Mouse (Mus musculus) spleen, adult 18-20 months (tissue): ENCODE measurements at regions not wholly inside any gene's neighbourhood (a gene's known extent, or its start where the extent isn't known, plus 50 kb on each side); places are given as distances from the start of the nearest gene placed in this dataset.

Source experiments
- DNase-seq, 2 experiments: peaks; one replicate each; pipeline ENCODE4 v3.0.0; 2022; ENCODE audit warnings: mixed read lengths in 2 of 2

DNA sequence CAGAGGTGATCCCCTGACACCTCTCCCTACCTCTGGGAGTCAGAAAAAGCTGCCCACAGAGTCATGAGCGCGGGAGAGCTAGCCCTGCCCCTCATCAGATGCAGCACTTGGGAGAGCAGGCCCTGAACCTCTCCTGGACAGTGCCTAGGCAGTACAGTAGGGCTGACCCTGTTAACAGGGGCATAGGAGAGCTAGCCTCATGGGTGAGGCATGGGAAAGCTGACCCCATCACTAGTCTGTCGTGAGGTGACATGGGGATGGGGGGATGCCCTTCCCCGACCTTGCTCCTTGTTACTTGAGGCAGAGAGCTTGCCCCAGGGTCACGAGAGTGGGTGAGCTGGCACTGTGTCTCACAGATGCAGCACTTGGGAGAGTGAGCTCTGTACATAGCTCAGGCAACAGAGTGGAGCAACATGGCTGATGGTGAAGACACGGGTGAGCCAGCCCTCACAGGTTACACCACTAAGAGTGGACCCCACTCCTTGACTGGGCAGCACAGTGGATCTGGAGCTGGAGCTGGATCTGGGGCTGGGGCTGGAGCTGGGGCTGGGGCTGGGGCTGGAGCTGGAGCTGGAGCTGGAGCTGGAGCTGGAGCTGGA lies 225.5 kb upstream of the Krr1 start:
- no peak for DNase-seq

DNA sequence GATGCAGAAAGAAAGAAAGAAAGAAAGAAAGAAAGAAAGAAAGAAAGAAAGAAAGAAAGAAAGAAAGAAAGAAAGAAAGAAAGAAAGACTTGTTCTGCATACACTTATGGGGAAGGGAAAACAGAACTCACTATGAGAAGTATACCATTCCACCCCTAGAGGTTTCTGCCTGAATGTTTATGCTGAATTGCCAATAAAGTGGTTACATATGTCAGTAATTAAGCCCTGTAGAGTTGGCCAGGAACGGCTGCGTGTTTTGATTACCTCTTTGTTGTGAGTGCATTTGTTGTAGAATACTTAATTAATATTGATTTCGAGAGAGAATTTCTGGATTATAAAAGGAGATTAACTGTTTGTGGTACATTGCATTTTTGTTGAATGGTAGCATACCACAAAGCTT lies 224.0 kb upstream of the Krr1 start:
- DNase-seq = no peak

DNA sequence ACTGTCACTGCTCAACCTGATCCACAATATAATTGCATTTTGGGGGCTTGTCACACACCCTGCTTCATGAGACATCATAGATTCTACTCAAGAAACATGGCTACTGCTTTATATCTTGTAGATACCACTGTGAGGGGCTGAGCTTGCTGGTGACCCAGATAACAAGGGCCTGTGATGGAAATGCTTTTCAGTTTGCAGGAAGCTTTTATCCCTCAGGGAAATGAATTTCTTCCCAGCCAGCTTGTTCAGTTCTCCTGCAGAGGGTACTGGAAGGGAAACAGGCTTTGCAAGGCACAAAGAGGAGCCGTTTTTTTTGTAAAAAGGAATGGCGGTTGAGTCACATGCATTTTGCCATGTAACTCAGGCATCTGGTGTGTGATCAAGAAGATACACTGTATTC lies 218.8 kb upstream of the Krr1 start:
- no peak for DNase-seq

DNA sequence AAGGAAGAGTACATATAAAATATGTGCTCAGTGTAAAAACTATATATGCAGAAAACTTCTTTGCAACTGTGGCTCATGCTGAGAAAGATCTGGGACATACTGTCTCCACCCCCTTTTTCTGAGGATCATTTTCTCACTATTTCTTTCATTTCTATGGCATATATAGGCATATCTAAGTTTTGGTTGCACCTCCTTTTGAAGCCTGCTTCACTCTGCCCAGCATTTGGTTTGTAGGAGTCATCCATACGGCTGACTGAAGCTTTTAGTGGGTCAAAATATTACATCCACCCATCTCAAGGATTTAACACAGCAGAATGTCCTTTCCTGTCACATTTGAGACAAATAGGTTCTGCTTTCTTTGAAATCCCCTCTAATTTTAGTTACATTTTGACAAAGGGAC lies 216.5 kb upstream of the Krr1 start:
- DNase-seq = no peak

DNA sequence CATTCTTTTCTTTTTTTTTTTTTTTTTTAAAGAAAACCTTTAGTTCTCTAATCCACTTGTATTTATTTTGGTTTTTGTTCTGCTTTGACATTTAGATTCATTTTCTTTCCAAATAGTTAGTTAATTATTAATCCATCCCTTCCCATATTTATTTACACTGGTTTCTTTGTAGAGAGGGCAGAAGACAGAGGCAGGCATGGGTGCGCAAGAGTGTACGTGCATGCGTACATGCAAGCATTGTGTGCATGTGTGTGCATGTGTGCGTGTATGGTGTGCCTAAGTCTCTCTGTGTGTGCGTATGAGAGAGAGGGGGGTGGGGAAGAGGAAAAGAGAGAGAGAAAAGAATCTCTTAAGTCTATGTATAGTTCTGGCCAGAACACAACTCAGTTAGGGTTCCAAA lies 215.9 kb upstream of the Krr1 start:
- DNase-seq = no peak

DNA sequence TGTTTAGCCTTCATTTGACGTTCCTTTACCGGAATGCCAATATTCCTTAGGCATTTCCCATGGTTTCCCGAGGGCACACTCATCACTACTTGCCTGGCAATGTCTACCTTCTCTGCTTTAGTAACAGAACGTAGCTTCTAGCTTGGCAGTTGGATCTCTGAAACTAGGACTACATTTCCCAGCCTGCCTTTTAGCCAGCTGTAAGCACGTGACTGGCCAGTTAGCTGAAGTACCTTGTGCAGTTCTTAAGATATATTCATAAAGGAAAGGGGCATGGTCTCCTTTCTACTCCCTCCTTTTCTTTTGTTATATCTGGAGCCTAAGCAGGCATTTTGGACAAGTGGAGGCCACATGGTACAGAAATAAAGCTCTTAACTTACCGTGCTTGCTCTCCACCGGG lies 214.8 kb upstream of the Krr1 start:
- DNase-seq = no peak

DNA sequence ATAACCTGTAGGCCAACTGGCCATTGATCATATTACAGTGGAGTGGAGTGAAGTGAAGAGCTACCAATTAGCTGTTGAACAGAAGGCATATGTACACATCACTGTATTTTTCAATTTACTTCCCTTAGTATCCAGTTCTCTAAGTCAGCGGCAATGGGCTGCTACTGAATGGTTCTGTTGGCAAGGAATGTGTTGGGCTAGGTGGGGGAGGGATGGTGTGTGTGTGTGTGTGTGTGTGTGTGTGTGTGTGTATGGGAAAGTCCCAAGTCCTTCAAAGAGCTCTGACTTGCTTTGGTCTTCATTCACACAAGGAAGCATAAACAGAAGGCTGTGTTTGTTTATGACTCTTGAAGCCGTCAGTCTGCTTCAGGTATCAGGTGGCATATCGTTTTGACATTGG lies 213.0 kb upstream of the Krr1 start:
- DNase-seq = no peak

DNA sequence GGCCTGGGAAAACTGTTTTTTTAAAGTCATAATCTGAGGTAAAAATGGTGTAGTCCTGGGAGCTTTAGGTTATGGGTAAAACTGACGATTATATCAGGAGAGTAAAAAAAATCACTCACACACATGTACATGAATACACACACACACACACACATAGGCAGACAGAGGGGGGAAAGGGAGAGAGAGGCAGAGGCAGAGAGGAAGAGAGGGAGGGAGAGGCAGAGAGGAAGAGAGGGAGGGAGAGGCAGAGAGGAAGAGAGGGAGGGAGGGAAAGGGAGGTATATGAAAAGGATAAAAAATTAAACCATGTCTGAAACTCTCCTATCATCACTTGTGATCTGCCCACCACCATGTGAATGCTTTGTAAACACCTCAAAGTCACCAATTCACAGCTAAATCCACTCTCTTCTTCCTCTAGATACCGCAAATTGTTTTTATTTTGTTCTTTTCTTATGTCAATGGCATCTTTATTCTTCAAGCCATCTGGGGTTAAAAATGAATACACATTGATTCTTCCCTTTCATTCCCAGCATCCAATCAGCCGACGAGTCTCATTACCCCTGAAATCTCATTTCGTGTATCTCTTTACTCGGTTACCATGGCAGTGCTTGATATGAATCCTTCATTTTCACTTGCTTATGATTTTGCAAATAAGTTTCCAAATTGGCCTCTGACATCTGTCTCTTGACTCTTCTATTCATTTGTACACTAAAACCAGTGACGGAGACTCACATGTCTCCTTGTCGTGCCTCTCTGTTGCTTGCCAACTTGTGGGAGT lies 209.5 kb upstream of the Krr1 start:
- no peak for DNase-seq

DNA sequence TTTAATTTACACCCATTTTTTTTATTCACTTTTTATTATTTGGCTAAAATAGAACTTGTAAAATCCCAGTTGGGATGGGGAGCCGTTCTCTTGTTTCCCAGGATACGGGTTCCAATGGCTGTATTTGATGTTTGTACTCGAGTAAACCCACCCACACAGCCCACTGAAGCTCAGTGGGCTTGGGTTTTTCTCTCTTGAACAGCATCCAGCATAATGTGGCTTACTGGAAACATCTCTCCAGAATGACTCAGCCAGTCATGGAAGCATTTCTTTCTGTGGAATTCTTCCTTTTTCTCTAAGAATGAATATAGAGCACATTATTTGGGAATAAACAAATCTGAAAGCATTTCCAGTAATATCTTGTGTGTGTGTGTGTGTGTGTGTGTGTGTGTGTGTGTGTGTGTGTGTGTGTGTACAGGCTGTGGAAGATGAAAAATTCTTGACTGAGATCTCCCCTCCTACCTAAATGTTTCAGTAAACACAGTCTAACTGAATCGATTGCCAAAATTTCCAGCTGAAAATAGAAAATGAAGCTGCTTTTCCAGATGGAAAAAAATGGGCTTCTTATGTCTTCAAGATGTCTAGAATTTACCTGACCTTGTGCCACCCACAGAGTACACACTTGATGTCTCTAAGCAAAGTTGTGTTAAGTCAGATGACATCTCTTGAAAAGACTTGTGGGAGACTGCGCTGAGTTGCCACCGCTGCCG lies 205.3 kb upstream of the Krr1 start:
- DNase-seq = no peak

DNA sequence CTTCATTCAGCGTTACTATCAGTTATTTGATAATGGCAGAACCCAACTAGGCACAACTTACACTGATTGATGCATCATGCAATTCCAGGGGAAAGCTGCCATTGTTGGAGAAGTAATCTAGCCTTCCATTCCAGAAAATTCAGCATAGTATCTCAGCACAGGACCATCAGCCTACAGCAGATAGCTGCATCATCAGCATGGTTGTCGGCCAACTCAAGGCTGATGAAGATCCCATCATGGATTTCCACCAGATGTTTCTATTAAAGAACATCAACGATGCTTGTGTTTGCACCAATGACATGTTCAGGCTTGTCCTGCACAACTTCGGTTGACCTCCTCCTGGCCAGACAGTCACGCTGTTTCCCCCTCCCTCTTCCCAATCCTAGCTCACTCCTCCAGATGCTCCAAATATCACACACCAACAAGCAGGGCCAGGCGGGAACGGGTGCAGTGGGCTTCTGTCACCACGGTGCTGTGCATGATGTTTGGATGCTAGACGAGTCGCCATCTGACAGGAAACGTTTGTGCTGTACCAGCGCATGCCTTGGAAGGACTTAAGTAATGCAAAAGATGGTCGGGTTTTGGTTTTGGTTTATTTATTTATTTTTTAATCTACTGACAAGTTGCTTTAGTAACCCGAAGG lies 204.5 kb upstream of the Krr1 start:
- no peak for DNase-seq

DNA sequence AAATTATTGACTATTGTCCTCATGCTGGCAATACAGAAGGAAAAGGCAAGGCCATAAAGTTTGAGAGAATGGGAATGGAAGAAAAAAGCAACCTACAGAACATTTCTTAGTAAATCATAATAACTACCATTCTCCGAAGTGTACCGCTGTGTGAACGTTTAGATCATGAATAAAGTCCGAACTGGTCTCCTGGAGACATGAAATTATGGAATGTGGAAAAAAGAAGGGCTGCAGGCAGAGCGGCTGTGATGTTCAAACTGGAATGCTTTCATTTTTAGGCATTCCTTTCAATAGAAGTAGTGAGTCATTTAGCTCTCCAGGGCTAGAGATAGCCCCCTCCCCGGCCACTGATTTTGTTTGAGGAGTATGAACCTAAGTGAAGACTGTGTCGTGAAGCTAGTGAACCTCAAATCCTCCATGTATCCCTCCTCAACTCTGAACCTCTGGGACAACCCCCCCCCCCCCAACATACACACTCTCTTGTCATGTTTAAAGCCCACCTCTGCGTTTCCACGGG lies 202.9 kb upstream of the Krr1 start:
- no peak for DNase-seq

DNA sequence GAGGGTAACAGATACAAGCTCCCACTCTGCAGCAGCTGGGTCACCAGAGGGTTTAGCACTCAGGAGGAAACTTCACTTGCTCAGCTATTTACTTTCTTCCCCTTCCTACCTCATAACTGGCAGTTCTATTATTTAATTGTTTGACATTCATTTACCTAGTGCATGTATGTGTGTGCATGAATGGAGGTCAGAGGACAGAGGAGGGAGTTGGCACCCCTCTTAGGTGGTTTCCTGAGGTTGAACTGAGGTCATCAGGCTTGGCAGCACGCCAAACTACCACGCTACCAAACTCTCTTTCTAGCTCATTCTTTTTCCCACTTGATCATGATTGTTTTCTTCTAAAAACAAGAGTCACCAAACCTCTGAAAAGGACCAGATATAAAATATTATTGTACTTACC lies 202.4 kb upstream of the Krr1 start:
- no peak for DNase-seq

DNA sequence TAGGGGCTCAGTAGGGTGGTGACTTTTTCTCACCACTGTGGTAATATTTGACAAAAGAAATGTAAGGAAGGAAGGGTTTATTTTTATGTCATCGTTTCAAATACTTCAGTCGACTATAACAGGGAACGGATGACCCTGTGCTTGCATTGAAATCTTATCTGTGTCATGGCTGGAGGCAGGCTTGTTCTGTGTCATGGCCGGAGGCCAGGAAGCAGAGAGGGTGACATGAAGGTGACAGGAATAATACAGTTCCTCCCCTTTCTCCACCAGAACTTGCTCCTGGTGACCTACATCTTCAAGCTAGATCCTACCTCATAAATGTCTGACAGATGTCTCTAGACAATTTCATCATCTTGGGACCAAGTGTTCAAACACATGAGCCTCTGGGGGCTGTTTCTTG lies 201.5 kb upstream of the Krr1 start:
- DNase-seq = no peak

DNA sequence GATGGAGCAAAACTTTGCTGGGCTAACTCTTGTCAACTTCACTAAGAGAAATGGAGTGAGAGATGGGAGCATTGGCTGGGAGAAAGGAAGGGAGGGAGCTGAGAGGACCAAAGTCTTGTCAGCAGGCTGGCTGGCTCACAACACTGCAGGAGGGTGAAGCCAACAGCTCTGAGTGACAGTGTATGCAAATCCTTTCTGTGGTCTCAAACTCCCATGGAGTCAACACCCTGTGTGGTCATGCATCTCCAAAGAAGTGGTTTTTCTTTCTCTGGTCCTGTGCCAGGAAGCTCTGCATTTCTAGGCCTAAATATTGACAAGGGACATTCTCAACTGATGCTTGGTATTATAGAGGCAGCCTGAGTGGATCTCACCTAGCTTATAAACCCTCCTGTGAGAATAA lies 194.9 kb upstream of the Krr1 start:
- DNase-seq = no peak

DNA sequence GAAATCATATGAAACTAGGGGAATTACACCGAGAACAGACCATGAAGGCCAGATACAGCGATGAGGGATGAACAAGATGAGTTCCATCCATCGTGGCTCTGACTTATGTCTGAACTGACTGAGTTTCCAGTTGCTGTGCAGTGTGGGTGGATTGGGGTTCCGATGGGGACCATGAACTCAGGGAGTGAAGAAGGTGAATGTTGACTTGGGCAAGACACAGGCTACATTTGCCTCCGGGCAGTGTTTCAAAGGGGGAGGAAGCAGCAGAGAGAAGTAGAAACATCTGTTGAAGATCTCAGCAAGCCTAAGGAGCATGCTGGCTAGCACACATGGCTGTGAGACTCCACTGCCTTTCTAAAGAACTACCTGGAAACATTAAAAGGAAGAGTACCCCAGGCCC lies 194.4 kb upstream of the Krr1 start:
- DNase-seq = no peak

DNA sequence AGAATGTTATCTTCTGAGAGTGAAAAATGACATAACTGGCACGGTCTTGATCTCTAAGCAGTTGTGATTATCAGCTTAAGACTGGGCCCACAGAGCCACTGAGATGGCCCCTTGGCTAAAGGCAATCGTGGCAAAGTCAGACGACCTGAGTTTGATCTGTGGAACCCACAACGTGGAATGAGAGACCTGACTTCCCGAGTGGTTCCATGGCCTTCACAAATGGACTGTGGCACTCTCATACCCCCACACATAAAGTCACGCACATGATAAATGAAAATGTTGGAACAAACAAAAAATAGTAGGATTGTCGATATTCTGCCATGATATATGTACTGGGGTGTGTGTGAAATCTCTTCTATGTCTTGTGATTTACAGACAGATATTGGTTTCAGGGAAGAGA lies 192.5 kb upstream of the Krr1 start:
- no peak for DNase-seq

DNA sequence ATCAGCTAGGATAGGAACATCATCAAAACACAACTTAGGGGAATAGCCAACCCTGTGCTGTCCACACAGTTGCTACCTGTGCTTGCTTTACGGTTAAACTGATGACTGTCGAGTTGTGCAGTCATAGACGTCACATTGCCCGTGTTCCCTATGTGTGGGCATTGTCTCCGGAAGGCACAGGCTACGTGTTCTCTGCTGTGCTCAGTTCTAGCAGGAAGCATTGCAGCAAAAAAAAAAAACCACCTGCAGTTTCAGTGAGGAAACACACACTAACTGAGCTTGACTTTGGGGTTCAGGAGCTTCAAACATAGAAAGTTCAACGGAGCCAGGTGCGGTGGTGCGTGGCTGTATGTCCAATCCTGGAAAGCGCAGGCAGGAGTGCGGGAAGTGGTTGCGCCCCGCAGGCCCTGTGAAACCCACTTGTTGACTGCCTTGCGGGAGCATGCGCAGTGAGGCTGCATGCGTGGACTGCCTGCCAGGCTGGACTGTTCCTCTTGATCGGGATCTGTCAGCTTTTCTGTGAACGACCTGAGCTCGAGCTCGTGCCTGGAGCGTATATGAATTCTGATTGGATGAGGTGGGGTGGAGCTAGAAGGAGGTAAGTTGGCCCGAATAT lies 190.2 kb upstream of the Krr1 start:
- peak; percentile 7 to 25 for DNase-seq

DNA sequence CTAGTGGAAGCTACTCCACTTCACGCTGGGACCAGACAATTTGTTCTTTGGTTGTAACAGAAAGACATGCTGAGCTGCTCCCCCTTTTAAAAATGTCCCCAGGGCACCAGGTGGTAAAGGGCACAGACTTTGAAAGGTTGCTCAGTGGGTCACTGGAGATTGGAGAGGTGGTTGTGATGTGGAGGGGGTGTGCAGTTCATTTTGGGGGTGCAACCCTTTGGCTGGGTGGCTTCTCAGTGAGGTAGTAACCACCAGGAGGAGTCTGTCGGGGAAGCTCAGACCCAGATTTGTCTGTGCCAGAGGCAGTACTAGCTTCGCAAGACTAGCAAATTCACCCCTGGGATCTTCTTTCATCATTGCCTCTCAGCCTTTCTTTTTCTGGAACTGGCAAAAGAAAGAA lies 189.0 kb upstream of the Krr1 start:
- DNase-seq = no peak

DNA sequence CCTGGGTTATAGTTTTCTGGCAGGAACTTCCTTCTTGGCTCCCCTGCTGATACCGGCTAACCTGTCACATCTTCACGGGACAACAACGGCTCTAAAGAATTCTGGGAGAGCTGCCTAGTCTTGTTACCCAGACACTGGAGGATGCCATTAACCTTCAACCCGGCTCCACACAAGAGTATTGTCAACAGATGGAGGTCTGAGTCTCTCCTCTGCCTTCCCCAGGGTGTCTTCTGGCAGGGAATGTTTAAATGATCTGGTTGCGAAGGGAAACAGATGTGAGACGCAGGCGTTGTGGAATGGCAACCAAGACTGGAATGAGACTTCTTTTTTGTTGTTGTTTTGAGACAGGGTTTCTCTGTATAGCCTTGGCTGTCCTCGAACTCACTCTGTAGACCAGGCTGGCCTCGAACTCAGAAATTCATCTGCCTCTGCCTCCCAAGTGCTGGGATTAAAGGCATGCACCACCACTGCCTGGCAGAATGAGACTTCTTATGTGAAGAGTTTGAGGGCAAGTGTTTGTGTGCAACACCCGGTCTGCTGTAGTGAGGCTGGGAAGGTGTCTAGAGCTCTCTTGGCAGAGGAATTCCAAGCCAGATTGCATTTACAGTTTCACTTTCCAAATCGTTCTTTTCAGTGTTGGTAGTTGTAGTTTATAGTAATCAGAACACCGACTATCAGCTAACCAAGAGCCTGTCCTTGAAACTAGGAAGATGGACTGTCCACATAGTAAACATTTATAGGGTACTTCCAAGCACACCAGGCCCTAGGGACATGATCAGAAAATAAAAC lies 188.2 kb upstream of the Krr1 start:
- DNase-seq = no peak

DNA sequence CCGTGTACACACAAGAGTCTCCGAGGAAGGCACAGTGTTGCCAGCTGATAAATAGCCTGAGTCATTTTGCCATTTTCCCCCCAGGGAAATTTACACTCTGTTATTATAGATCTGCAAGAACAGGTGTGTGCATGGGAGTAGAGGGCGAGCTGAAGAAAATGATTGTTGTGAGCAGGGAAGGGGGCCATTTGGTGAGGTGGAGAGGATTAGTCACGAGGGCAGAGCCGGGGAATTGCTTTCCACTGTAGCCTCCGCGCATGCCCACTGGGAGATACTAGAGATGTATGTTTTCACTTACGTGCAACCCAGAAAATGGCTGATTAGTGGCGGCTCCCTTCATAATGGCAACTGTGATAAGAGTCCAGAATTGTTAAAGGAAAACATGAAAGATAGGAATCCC lies 185.3 kb upstream of the Krr1 start:
- no peak for DNase-seq

DNA sequence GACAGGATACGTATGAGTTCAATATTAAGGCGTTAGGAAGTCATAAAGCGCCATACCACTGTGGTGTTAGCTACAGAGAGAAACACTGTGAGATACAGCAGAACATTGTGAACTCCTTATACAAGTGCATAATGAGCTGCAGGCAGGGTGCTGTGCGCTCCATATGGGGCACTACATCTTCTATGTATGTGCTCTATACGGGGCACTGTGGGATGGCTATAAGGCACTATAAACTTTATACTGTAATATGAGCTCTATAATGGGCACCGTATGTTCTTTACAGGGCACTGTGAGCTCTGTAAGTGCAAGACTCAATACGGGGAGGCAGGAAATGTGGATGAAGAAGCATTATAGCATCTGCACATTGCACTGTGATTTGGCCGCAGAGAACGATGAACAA lies 183.2 kb upstream of the Krr1 start:
- DNase-seq = no peak

DNA sequence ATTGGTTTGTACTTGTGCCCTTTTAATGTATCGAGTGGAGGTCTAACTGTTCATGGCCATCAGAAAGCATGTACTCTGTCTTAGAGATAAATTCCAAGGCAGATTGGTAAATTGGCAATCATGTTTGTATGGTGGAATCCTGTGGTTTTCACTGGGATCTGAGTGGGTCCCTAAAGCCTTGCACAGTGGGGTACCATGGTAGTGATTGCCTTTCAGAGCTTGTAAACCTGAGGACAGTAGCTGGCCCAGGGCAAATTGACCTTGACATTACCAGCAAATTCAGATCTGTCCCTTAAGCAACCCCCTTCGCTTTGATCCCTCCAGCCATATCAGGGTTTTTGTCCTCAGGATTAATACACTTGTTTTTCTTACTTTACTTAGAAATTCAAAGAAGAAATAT lies 181.6 kb upstream of the Krr1 start:
- DNase-seq = no peak
